Mouse (Mus musculus) kidney, adult 8-10 months (tissue): Measurements from ENCODE around the gene Zfp804a.

ENCODE experiments used
- DNase-seq, 2 experiments: peaks; one replicate each; pipeline ENCODE4 v3.0.0; 2022

The Zfp804a gene

GRCm38 (mm10) chr2:82053185-82053891 is at the start of gene Zfp804a:
TSS of gene Zfp804a (plus strand) at chr2:82053222.
- no peak for DNase-seq

- no peak for DNase-seq
Observed at GRCm38 (mm10) chr2:82051635-82052034, 1.4 kb upstream of the Zfp804a start.

GRCm38 (mm10) chr2:82052338-82053184 is 461 bp upstream of the Zfp804a start:
- no peak for DNase-seq

- no peak for DNase-seq
Observed at GRCm38 (mm10) chr2:82054446-82054845, 1.4 kb downstream of the Zfp804a start.

GRCm38 (mm10) chr2:82064671-82065070 is 11.6 kb downstream of the Zfp804a start:
- no peak for DNase-seq

- DNase-seq, result no peak
Observed at GRCm38 (mm10) chr2:82067912-82068311, 14.9 kb downstream of the Zfp804a start.

GRCm38 (mm10) chr2:82069172-82069571 is 16.1 kb downstream of the Zfp804a start:
- no peak for DNase-seq

- DNase-seq, result no peak
Observed at GRCm38 (mm10) chr2:82076883-82077282, 23.9 kb downstream of the Zfp804a start.

- no peak for DNase-seq
Observed at GRCm38 (mm10) chr2:82078287-82078994, 25.4 kb downstream of the Zfp804a start.

GRCm38 (mm10) chr2:82080678-82081077 is 27.7 kb downstream of the Zfp804a start:
- DNase-seq, result no peak

GRCm38 (mm10) chr2:82113148-82113547 is 60.1 kb downstream of the Zfp804a start:
- no peak for DNase-seq

GRCm38 (mm10) chr2:82113650-82114049 is 60.6 kb downstream of the Zfp804a start:
- no peak for DNase-seq

GRCm38 (mm10) chr2:82119577-82119976 is 66.6 kb downstream of the Zfp804a start:
- DNase-seq, result no peak

GRCm38 (mm10) chr2:82178693-82179092 is 125.7 kb downstream of the Zfp804a start:
- no peak for DNase-seq

- no peak for DNase-seq
Observed at GRCm38 (mm10) chr2:82181010-82181409, 128.0 kb downstream of the Zfp804a start.

- DNase-seq, result no peak
Observed at GRCm38 (mm10) chr2:82199901-82200300, 146.9 kb downstream of the Zfp804a start.

- no peak for DNase-seq
Observed at GRCm38 (mm10) chr2:82200616-82201015, 147.6 kb downstream of the Zfp804a start.

GRCm38 (mm10) chr2:82210605-82211004 is 157.6 kb downstream of the Zfp804a start:
- DNase-seq, result no peak

- DNase-seq, result no peak
Observed at GRCm38 (mm10) chr2:82211972-82212371, 158.9 kb downstream of the Zfp804a start.

- DNase-seq, result no peak
Observed at GRCm38 (mm10) chr2:82217873-82218272, 164.9 kb downstream of the Zfp804a start.

GRCm38 (mm10) chr2:82246020-82246419 is 193.0 kb downstream of the Zfp804a start:
- no peak for DNase-seq

GRCm38 (mm10) chr2:82246902-82247522 is 194.0 kb downstream of the Zfp804a start:
- no peak for DNase-seq

GRCm38 (mm10) chr2:82253382-82253781 is 200.4 kb downstream of the Zfp804a start:
- DNase-seq, result no peak
